Mouse (Mus musculus): ENCODE measurements around the gene Wdr89.
"Not testable (repeated sequence)": the region's sequence is repeated elsewhere in the genome, so short reads cannot be mapped to it uniquely, and the experiment has no call there.

The Wdr89 gene

GRCm38 (mm10) chr12:75669258-75670106, at the start of gene Wdr89:
TSS of gene Wdr89 (minus strand) at chr12:75669537.
- peak; percentile 100 for DNase-seq (ENCODE audit: low spot score)

GRCm38 (mm10) chr12:75713596-75713995, 44.3 kb upstream of the Wdr89 start:
- DNase-seq (ENCODE audit: low spot score), result no peak

- not testable (repeated sequence) for DNase-seq (ENCODE audit: low spot score)
Observed at GRCm38 (mm10) chr12:75712905-75713304, 43.6 kb upstream of the Wdr89 start.

GRCm38 (mm10) chr12:75710596-75711376, 41.4 kb upstream of the Wdr89 start:
- no peak for DNase-seq (ENCODE audit: low spot score)

- no peak for DNase-seq (ENCODE audit: low spot score)
Observed at GRCm38 (mm10) chr12:75709506-75709905, 40.2 kb upstream of the Wdr89 start.

- no peak for DNase-seq (ENCODE audit: low spot score)
Observed at GRCm38 (mm10) chr12:75706670-75707069, 37.3 kb upstream of the Wdr89 start.

GRCm38 (mm10) chr12:75702739-75703122, 33.4 kb upstream of the Wdr89 start:
- DNase-seq (ENCODE audit: low spot score), result no peak

GRCm38 (mm10) chr12:75702084-75702738, 32.9 kb upstream of the Wdr89 start:
- DNase-seq (ENCODE audit: low spot score), result no peak

- peak; percentile 30 for DNase-seq (ENCODE audit: low spot score)
Observed at GRCm38 (mm10) chr12:75701173-75702083, 32.1 kb upstream of the Wdr89 start.

GRCm38 (mm10) chr12:75698692-75699091, 29.4 kb upstream of the Wdr89 start:
- DNase-seq (ENCODE audit: low spot score), result no peak

- DNase-seq (ENCODE audit: low spot score), result not testable (repeated sequence)
Observed at GRCm38 (mm10) chr12:75695845-75696244, 26.5 kb upstream of the Wdr89 start.

- no peak for DNase-seq (ENCODE audit: low spot score)
Observed at GRCm38 (mm10) chr12:75689003-75689402, 19.7 kb upstream of the Wdr89 start.

GRCm38 (mm10) chr12:75687314-75687713, 18.0 kb upstream of the Wdr89 start:
- no peak for DNase-seq (ENCODE audit: low spot score)

GRCm38 (mm10) chr12:75684026-75684425, 14.7 kb upstream of the Wdr89 start:
- DNase-seq (ENCODE audit: low spot score), result not testable (repeated sequence)

- DNase-seq (ENCODE audit: low spot score), result no peak
Observed at GRCm38 (mm10) chr12:75683598-75683997, 14.3 kb upstream of the Wdr89 start.

- DNase-seq (ENCODE audit: low spot score), result no peak
Observed at GRCm38 (mm10) chr12:75682842-75683241, 13.5 kb upstream of the Wdr89 start.

GRCm38 (mm10) chr12:75681101-75681500, 11.8 kb upstream of the Wdr89 start:
- no peak for DNase-seq (ENCODE audit: low spot score)

GRCm38 (mm10) chr12:75678393-75678792, 9.1 kb upstream of the Wdr89 start:
- DNase-seq (ENCODE audit: low spot score), result no peak

- DNase-seq (ENCODE audit: low spot score), result no peak
Observed at GRCm38 (mm10) chr12:75672630-75673029, 3.3 kb upstream of the Wdr89 start.

- DNase-seq (ENCODE audit: low spot score), result no peak
Observed at GRCm38 (mm10) chr12:75671759-75672315, 2.5 kb upstream of the Wdr89 start.

GRCm38 (mm10) chr12:75670611-75671010, 1.3 kb upstream of the Wdr89 start:
- no peak for DNase-seq (ENCODE audit: low spot score)
